Mouse (Mus musculus) adrenal gland, adult 2 months (tissue): ENCODE measurements around the gene Obscn. TPM values are rescaled to one million over a fixed set of nuclear protein-coding genes. Genes with fewer than 3 reads are reported as not detected.
"Not testable (repeated sequence)": the region's sequence is repeated elsewhere in the genome, so short reads cannot be mapped to it uniquely, and the experiment has no call there.

Experiments used
- DNase-seq: peaks from one replicate; pipeline ENCODE4 v3.0.0; 2021
- polyA plus RNA-seq: library from polyadenylated mRNA; depleted of rRNA; stranded (reverse); fragments of >200 nt; gene quantifications from 2 replicates; pipeline ENCODE4 v1.2.3, GENCODE M21; 2012
- total RNA-seq, 2 experiments: library from RNA; stranded (reverse); gene quantifications; 2 replicates each; pipeline ENCODE4 v1.2.3; 2021

Gene Obscn
- total and polyA plus RNA-seq, 3 experiments, result 0.92 to 5.5 (median 1.5) TPM

GRCm38 (mm10) chr11:58961364-58962177, 174.6 kb downstream of the Obscn start:
- no peak for DNase-seq

GRCm38 (mm10) chr11:58959921-58960465, 176.2 kb downstream of the Obscn start:
- peak; percentile 92 for DNase-seq

- no peak for DNase-seq
These were observed 176.9 kb downstream of the Obscn start for GRCm38 (mm10) chr11:58959186-58959825.

GRCm38 (mm10) chr11:58958536-58958935, 177.7 kb downstream of the Obscn start:
- no peak for DNase-seq

GRCm38 (mm10) chr11:58957226-58957914, 178.8 kb downstream of the Obscn start:
- no peak for DNase-seq

- DNase-seq, result no peak
These were observed 180.3 kb downstream of the Obscn start for GRCm38 (mm10) chr11:58955868-58956257.

- no peak for DNase-seq
These were observed 180.9 kb downstream of the Obscn start for GRCm38 (mm10) chr11:58955143-58955867.

GRCm38 (mm10) chr11:58954420-58955142, 181.6 kb downstream of the Obscn start, which contains the start of the genes Hist3h2a and Trim17:
TSS of gene Hist3h2a (plus strand) at chr11:58954685.
TSS of gene Trim17 (plus strand) at chr11:58954685.
- DNase-seq, result peak; percentile 89

- DNase-seq, result not testable (repeated sequence)
These were observed 182.1 kb downstream of the Obscn start for GRCm38 (mm10) chr11:58954170-58954419.

GRCm38 (mm10) chr11:58953351-58954169, 182.6 kb downstream of the Obscn start:
- peak; percentile 34 for DNase-seq

GRCm38 (mm10) chr11:58951210-58951609, 185.0 kb downstream of the Obscn start:
- DNase-seq, result no peak

GRCm38 (mm10) chr11:58949480-58950431, 186.4 kb downstream of the Obscn start:
- DNase-seq, result no peak

- DNase-seq, result peak; percentile 54
These were observed 187.4 kb downstream of the Obscn start, which contains the start of gene Hist3h2ba for GRCm38 (mm10) chr11:58948542-58949479. TSS of gene Hist3h2ba (plus strand) at chr11:58948920.

GRCm38 (mm10) chr11:58947798-58948528, 188.2 kb downstream of the Obscn start:
- no peak for DNase-seq

- DNase-seq, result no peak
These were observed 188.9 kb downstream of the Obscn start for GRCm38 (mm10) chr11:58947306-58947705.
